Mouse (Mus musculus): ENCODE data around the gene Diras1.

Diras1 gene

GRCm38 (mm10) chr10:80971533-80971932 is 53.9 kb downstream of the Diras1 start:
- no peak for DNase-seq (ENCODE audit: low spot score)

GRCm38 (mm10) chr10:80970159-80970558 is 55.3 kb downstream of the Diras1 start:
- DNase-seq (ENCODE audit: low spot score) = no peak

All from c-Kit-positive CD71-positive TER-119-positive erythroid progenitor cells, embryonic 14.5 days (primary cell).